Mouse (Mus musculus): ENCODE data around the gene Aprt. TPM values are rescaled to one million over a fixed set of nuclear protein-coding genes. Genes with fewer than 3 reads are reported as not detected.

Gene Aprt
- polyA plus RNA-seq, 1 experiment = 86.7 TPM

DNA sequence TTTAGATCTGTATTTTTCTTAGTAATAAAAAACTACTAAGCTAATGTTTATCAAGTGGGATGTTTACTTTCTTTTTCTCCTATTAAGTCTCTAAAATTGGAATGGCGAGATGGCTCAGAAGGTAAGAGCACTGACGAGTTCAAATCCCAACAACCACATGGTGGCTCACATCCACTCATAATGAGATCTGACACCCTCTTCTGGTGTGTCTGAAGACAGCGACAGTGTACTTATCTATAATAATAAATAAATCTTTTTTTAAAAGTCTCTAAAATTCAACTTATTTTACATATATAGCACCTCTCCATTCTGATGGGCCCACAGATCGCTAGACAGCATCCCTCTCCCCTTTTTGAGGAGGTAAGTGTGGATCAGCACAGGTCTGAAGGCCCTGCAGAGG, 33.5 kb upstream of the Aprt start:
- no peak for DNase-seq (ENCODE audit: low read depth in 1 of 2, low spot score in 2 of 2)
- TF ChIP-seq CTCF (IDR thresholded peaks at IDR 0.05; ENCODE audit: extremely low read depth, insufficient read depth, insufficient read length, insufficient replicate concordance) (no peak), POLR2A (IDR thresholded peaks at IDR 0.05; ENCODE audit: low read depth, low read length) (no peak)
- Histone ChIP-seq H3K27me3 (ENCODE audit: control insufficient read depth, insufficient read depth, low read length) (no peaks in the 10 kb centered on the region), H3K4me1 (ENCODE audit: control insufficient read depth, insufficient read depth, insufficient read length) (peaks cover 6% of the 10 kb centered on the region; the same call in 1 of the 2 replicates), H3K4me3 (ENCODE audit: extremely low read depth, insufficient read depth, insufficient read length) (no peak overlapping the region), H3K27ac (ENCODE audit: insufficient read depth, low read length) (no peak overlapping the region), H3K36me3 (ENCODE audit: control insufficient read depth, insufficient read depth, low read length) (peaks cover 2% of the 10 kb centered on the region; the same call in 1 of the 2 replicates)
- WGBS = 61% methylated on average over 4 of the region's 4 CpGs

DNA sequence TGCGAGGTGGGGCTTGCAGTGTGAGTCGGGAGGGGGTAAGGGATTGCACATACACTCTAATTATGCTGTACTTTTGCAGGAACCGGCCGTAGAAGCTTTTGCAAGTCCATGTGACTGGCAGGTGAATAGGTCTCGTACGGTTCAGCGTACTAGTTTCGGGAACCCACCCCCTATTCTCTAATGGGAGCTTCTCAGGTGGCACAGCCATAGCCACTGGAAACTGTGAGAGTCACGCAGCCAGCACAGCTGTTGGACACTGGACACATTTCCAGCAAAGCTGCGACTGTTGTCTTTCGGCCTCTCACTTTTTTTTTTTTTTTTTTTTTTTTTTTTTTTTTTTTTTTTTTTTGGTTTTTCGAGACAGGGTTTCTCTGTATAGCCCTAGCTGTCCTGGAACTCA, 30.1 kb upstream of the Aprt start:
- Histone ChIP-seq H3K27ac (ENCODE audit: insufficient read depth, low read length) (no peak overlapping the region), H3K4me1 (ENCODE audit: control insufficient read depth, insufficient read depth, insufficient read length) (peaks cover 5% of the 10 kb centered on the region; the same call in 1 of the 2 replicates), H3K27me3 (ENCODE audit: control insufficient read depth, insufficient read depth, low read length) (no peaks in the 10 kb centered on the region), H3K4me3 (ENCODE audit: extremely low read depth, insufficient read depth, insufficient read length) (no peak overlapping the region), H3K36me3 (ENCODE audit: control insufficient read depth, insufficient read depth, low read length) (peaks cover 2% of the 10 kb centered on the region)
- DNase-seq (ENCODE audit: low read depth in 1 of 2, low spot score in 2 of 2) = no peak
- TF ChIP-seq CTCF (IDR thresholded peaks at IDR 0.05; ENCODE audit: extremely low read depth, insufficient read depth, insufficient read length, insufficient replicate concordance) (no peak), POLR2A (IDR thresholded peaks at IDR 0.05; ENCODE audit: low read depth, low read length) (no peak)
- 77% methylated on average over 11 of the region's 12 CpGs for WGBS

- no peak for TF ChIP-seq POLR2A (IDR thresholded peaks at IDR 0.05; ENCODE audit: low read depth, low read length)
- DNase-seq (ENCODE audit: low read depth in 1 of 2, low spot score in 2 of 2) = peak in 1 of 2 experiments; percentile 23
- H3K4me1 ChIP-seq (ENCODE audit: control insufficient read depth, insufficient read depth, insufficient read length) = peaks cover 5% of the 10 kb centered on the region; the same call in 1 of the 2 replicates
- no peaks in the 10 kb centered on the region for H3K27me3 ChIP-seq (ENCODE audit: control insufficient read depth, insufficient read depth, low read length)
- H3K36me3 ChIP-seq (ENCODE audit: control insufficient read depth, insufficient read depth, low read length) = peaks cover 2% of the 10 kb centered on the region
- no peak overlapping the region for H3K4me3 ChIP-seq (ENCODE audit: extremely low read depth, insufficient read depth, insufficient read length)
- H3K27ac ChIP-seq (ENCODE audit: insufficient read depth, low read length) = peak overlapping the region; percentile 81
- WGBS = 38% methylated on average over 4 of the region's 4 CpGs
Measured at GRCm38 (mm10) chr8:122605367-122605766, 28.7 kb upstream of the Aprt start.

- no peaks in the 10 kb centered on the region for H3K27me3 ChIP-seq (ENCODE audit: control insufficient read depth, insufficient read depth, low read length)
- peaks cover 5% of the 10 kb centered on the region; the same call in 1 of the 2 replicates for H3K4me1 ChIP-seq (ENCODE audit: control insufficient read depth, insufficient read depth, insufficient read length)
- H3K36me3 ChIP-seq (ENCODE audit: control insufficient read depth, insufficient read depth, low read length) = peaks cover 2% of the 10 kb centered on the region
- TF ChIP-seq CTCF (IDR thresholded peaks at IDR 0.05; ENCODE audit: extremely low read depth, insufficient read depth, insufficient read length, insufficient replicate concordance) (no peak), POLR2A (IDR thresholded peaks at IDR 0.05; ENCODE audit: low read depth, low read length) (no peak)
- DNase-seq (ENCODE audit: low read depth in 1 of 2, low spot score in 2 of 2) = no peak
- peak overlapping the region; percentile 81 for H3K27ac ChIP-seq (ENCODE audit: insufficient read depth, low read length)
- 43% methylated on average over 1 of the region's 1 CpGs for WGBS
- H3K4me3 ChIP-seq (ENCODE audit: extremely low read depth, insufficient read depth, insufficient read length) = no peak overlapping the region
Measured at GRCm38 (mm10) chr8:122604640-122605039, 27.9 kb upstream of the Aprt start.

DNA sequence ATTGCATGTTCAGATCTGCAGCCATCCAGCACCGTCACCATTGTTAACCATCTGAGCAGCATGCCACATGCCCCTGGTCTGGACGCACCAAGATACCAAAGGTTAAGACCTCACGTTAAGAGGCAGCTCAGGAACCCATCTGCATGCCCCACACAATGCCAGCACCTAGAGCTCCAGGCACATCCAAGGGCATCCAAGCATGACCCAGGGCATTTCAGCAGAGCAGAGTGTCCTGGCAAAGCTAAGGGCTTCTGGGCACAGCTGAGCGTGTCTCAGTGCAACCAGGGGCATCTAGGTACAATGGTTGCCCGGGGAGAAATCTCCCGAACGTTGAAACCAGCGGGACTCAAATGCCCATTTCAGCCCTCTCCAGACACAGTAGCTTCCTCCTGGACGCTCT, 24.0 kb upstream of the Aprt start:
- no peak for TF ChIP-seq CTCF (IDR thresholded peaks at IDR 0.05; ENCODE audit: extremely low read depth, insufficient read depth, insufficient read length, insufficient replicate concordance)
- no peak for TF ChIP-seq POLR2A (IDR thresholded peaks at IDR 0.05; ENCODE audit: low read depth, low read length)
- peaks cover 9% of the 10 kb centered on the region for H3K36me3 ChIP-seq (ENCODE audit: control insufficient read depth, insufficient read depth, low read length)
- DNase-seq (ENCODE audit: low read depth in 1 of 2, low spot score in 2 of 2) = no peak
- 93% methylated on average over 9 of the region's 9 CpGs for WGBS
- no peak overlapping the region for H3K27ac ChIP-seq (ENCODE audit: insufficient read depth, low read length)
- no peak overlapping the region for H3K4me3 ChIP-seq (ENCODE audit: extremely low read depth, insufficient read depth, insufficient read length)
- no peaks in the 10 kb centered on the region for H3K27me3 ChIP-seq (ENCODE audit: control insufficient read depth, insufficient read depth, low read length)
- peaks cover 5% of the 10 kb centered on the region; the same call in 1 of the 2 replicates for H3K4me1 ChIP-seq (ENCODE audit: control insufficient read depth, insufficient read depth, insufficient read length)

DNA sequence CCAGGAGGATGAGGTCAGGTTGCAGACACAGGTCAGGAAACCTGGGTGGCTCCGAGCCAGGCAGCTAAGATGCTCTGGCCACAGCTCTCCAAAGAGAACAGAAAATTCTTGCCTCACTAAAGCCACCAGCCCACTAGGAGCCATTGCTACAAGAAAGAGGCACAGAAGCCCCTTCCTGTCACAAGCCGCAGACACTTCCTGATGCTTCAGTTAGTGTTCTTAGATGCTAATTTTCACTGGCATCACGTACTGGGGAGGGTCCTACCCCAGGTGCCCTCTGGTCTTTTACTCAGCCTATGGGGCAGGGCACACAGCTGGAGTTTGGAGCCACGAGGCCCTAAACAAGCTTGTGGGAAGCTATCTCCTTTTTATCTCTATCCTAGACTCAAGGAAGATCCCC, 19.3 kb upstream of the Aprt start:
- TF ChIP-seq POLR2A (IDR thresholded peaks at IDR 0.05; ENCODE audit: low read depth, low read length) (no peak), CTCF (IDR thresholded peaks at IDR 0.05; ENCODE audit: extremely low read depth, insufficient read depth, insufficient read length, insufficient replicate concordance) (no peak)
- Histone ChIP-seq H3K36me3 (ENCODE audit: control insufficient read depth, insufficient read depth, low read length) (peaks cover 16% of the 10 kb centered on the region), H3K4me3 (ENCODE audit: extremely low read depth, insufficient read depth, insufficient read length) (no peak overlapping the region), H3K27ac (ENCODE audit: insufficient read depth, low read length) (0 out of 2 replicates have a peak overlapping the region, but pooled peaks have one; percentile 16), H3K4me1 (ENCODE audit: control insufficient read depth, insufficient read depth, insufficient read length) (no peaks in the 10 kb centered on the region), H3K27me3 (ENCODE audit: control insufficient read depth, insufficient read depth, low read length) (no peaks in the 10 kb centered on the region)
- WGBS = 32% methylated on average over 4 of the region's 4 CpGs
- no peak for DNase-seq (ENCODE audit: low read depth in 1 of 2, low spot score in 2 of 2)

DNA sequence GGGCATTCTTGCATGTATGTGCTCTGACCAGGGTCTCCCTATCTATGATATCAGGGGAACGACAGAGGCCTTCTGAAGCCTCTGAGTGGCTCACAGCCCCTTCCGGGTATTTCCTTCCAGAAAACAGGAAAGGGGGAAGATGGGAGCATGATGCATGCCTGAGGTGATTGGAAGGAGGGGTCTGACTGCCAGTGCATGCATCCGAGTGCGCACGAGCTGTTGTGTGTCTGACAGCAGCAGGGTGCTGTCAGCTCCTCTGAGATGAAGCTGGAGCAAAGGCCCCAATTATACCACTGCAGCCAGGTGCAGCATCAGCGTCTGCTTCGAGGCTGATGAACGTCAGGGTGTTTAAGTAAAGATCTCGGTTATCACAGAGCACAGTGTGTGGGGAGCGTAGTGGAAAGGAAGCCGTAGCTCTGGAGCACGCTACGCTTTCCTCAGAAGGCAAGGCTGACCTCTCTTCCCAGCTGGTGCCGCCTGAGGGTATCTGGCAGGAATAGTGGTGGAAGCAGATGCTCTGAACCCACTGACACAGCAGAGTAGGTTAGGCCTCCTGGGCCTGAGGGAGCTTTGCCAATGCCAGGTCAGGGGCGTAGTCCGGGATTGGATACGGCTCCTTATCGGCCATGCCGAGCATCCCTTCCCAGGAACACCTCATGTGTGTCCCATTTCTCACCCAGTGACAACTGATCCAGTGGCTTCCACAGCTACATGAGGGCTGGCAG, 17.2 kb upstream of the Aprt start:
- Histone ChIP-seq H3K4me3 (ENCODE audit: extremely low read depth, insufficient read depth, insufficient read length) (no peak overlapping the region), H3K27ac (ENCODE audit: insufficient read depth, low read length) (no peak overlapping the region), H3K27me3 (ENCODE audit: control insufficient read depth, insufficient read depth, low read length) (no peaks in the 10 kb centered on the region), H3K4me1 (ENCODE audit: control insufficient read depth, insufficient read depth, insufficient read length) (no peaks in the 10 kb centered on the region), H3K36me3 (ENCODE audit: control insufficient read depth, insufficient read depth, low read length) (peaks cover 17% of the 10 kb centered on the region)
- TF ChIP-seq CTCF (IDR thresholded peaks at IDR 0.05; ENCODE audit: extremely low read depth, insufficient read depth, insufficient read length, insufficient replicate concordance) = no peak
- TF ChIP-seq POLR2A (IDR thresholded peaks at IDR 0.05; ENCODE audit: low read depth, low read length) = no peak
- 92% methylated on average over 19 of the region's 19 CpGs for WGBS
- no peak for DNase-seq (ENCODE audit: low read depth in 1 of 2, low spot score in 2 of 2)
